Mouse (Mus musculus) CH12.LX (cell line): ENCODE results near the gene Ngef. TPM values are rescaled to one million over a fixed set of nuclear protein-coding genes. Genes with fewer than 3 reads are reported as not detected.
A peak's percentile ranks its signal among the peaks of the same experiment; 100 is the strongest.

Experiments used
- DNase-seq: peaks from one replicate; pipeline ENCODE4 v3.0.0-alpha.2; 2013; ENCODE audit errors: extremely low read depth
- H3K27ac ChIP-seq: 2 replicates; pipeline ENCODE4 v1.5.1; 2012; ENCODE audit warnings: low read depth, mild to moderate bottlenecking, control low read depth, moderate library complexity; ENCODE audit not compliant: insufficient read depth
- H3K27me3 ChIP-seq: replicated peaks from 2 replicates; pipeline ENCODE3; 2012; ENCODE audit warnings: inconsistent platforms
- H3K36me3 ChIP-seq, 2 experiments: replicated peaks in 1 of 2; 2 replicates each; pipeline versions ENCODE3 to v1.6.1; 2012; ENCODE audit warnings: inconsistent platforms in 1 of 2, low read length in 1 of 2, mild to moderate bottlenecking in 1 of 2, mixed read lengths in 1 of 2, moderate library complexity in 1 of 2; ENCODE audit not compliant: control insufficient read depth in 1 of 2, insufficient read depth in 1 of 2
- H3K4me1 ChIP-seq, 2 experiments: 2 replicates each; pipeline ENCODE4 v1.6.1; 2012; ENCODE audit warnings: inconsistent platforms in 1 of 2, moderate library complexity in 1 of 2; ENCODE audit not compliant: insufficient read depth in 2 of 2, control insufficient read depth in 1 of 2
- H3K4me2 ChIP-seq: 2 replicates; pipeline ENCODE4 v1.6.1; 2012; ENCODE audit warnings: low read depth, mild to moderate bottlenecking, control low read depth; ENCODE audit not compliant: poor library complexity, insufficient read depth, severe bottlenecking
- H3K4me3 ChIP-seq, 3 experiments: fragments of 150-350 bp in 1 of 3; sonication (generic) in 1 of 3; replicated peaks in 1 of 3; 2 replicates each; pipeline versions ENCODE3 to v1.5.1; 2011 to 2012; ENCODE audit warnings: low read depth in 2 of 3, low read length in 2 of 3, mild to moderate bottlenecking in 2 of 3, moderate library complexity in 2 of 3, control low read depth in 1 of 3, improper control_type of control experiment in 1 of 3, inconsistent platforms in 1 of 3, mixed read lengths in 1 of 3; ENCODE audit not compliant: poor library complexity in 1 of 3
- H3K79me2 ChIP-seq: replicated peaks from 2 replicates; pipeline ENCODE4 v1.6.1; 2012; ENCODE audit warnings: mild to moderate bottlenecking, moderate library complexity; ENCODE audit not compliant: control insufficient read depth, poor library complexity, insufficient read depth, severe bottlenecking; ENCODE audit errors: extremely low read depth
- H3K9ac ChIP-seq: 2 replicates; pipeline ENCODE4 v1.6.1; 2012; ENCODE audit warnings: low read depth, mild to moderate bottlenecking, control low read depth, moderate library complexity; ENCODE audit not compliant: insufficient read depth
- H3K9me3 ChIP-seq: replicated peaks from 2 replicates; pipeline ENCODE3; 2012; ENCODE audit warnings: low read length, inconsistent platforms, mixed read lengths
- EP300 ChIP-seq: IDR thresholded peaks from 2 replicates; pipeline ENCODE4 v1.6.1; 2011; ENCODE audit warnings: low read length, improper control_type of control experiment
- IRF4 ChIP-seq: IDR thresholded peaks from 2 replicates; pipeline ENCODE4 v1.6.1; 2014; ENCODE audit warnings: low read depth, mild to moderate bottlenecking, inconsistent platforms, low read length, improper control_type of control experiment
- JUN ChIP-seq: IDR thresholded peaks from 2 replicates; pipeline ENCODE4 v1.6.1; 2011; ENCODE audit warnings: low read depth, mild to moderate bottlenecking, low read length, improper control_type of control experiment, moderate library complexity; ENCODE audit not compliant: insufficient read depth
- JUND ChIP-seq: conservative IDR thresholded peaks from 2 replicates; pipeline ENCODE4 v1.6.1; 2011; ENCODE audit warnings: low read depth, low read length, improper control_type of control experiment
- NELFE ChIP-seq: IDR thresholded peaks from 2 replicates; pipeline ENCODE4 v1.6.1; 2011; ENCODE audit warnings: low read depth, low read length, improper control_type of control experiment
- TBP ChIP-seq: conservative IDR thresholded peaks from 2 replicates; pipeline ENCODE4 v1.6.1; 2011; ENCODE audit warnings: low read depth, low read length, improper control_type of control experiment
- ZMIZ1 ChIP-seq: IDR thresholded peaks from 2 replicates; pipeline ENCODE4 v1.6.1; 2012; ENCODE audit warnings: low read depth, mild to moderate bottlenecking, inconsistent platforms, low read length, improper control_type of control experiment
- dilution Hi-C: fragments of 300-500 bp; cut with MboI; formaldehyde crosslinking; loops from 2 replicates; pipeline ENCODE4 v1.14.3; 2020; ENCODE audit warnings: low sequenced_read_pairs; ENCODE audit not compliant: extremely low pct_unique_long_range_greater_than_20kb, extremely low pct_ligation_motif_present
- in situ Hi-C: fragments of 300-500 bp; cut with MboI; formaldehyde crosslinking; loops from 3 replicates; pipeline ENCODE4 v1.14.3; 2019; ENCODE audit warnings: low sequenced_read_pairs, low pct_ligation_motif_present, low pct_unique_long_range_greater_than_20kb, mixed read lengths
- polyA plus RNA-seq: library from polyadenylated mRNA; unstranded; fragments of >175 nt; gene quantifications from 2 replicates; pipeline ENCODE4 v1.2.1, GENCODE M21; 2012; ENCODE audit warnings: low read depth; ENCODE audit not compliant: insufficient read length
- total RNA-seq, 2 experiments: library from RNA; depleted of rRNA; stranded (reverse); fragments of 300-350 nt in 1 of 2; fragments of >200 nt in 1 of 2; gene quantifications; 2 replicates each; pipeline ENCODE4 v1.2.3; 2012 to 2014

Gene Ngef
- total and polyA plus RNA-seq, 3 experiments, result not detected

- Histone ChIP-seq H3K27ac (no peak overlapping the region), H3K4me1 (no peaks in the 10 kb centered on the region), H3K9me3 (no peaks in the 10 kb centered on the region), H3K9ac (no peak overlapping the region), H3K79me2 (0 out of 2 replicates have a peak, but pooled peaks cover 2% of the 10 kb centered on the region), H3K4me3 (no peak overlapping the region), H3K27me3 (no peaks in the 10 kb centered on the region), H3K36me3 (peaks cover 69 to 91% of the 10 kb centered on the region in 2 experiments), H3K4me2 (no peak overlapping the region)
- TF ChIP-seq NELFE (no peak), TBP (no peak)
- DNase-seq, result no peak
- dilution Hi-C loops (no loop called here), in situ Hi-C loops (no loop called here)
Measured at GRCm38 (mm10) chr1:87436583-87436982, 137.1 kb downstream of the Ngef start.

- no peak overlapping the region for H3K9ac ChIP-seq
- TF ChIP-seq JUND, result peak; percentile 80
- no peak for TF ChIP-seq ZMIZ1
- peak; percentile 59 for TF ChIP-seq EP300
- peak; percentile 70 for TF ChIP-seq IRF4
- TF ChIP-seq JUN, result 0 out of 2 replicates have a peak, but pooled peaks have one; percentile 17
- TF ChIP-seq, all 38 proteins: peak for 4
- dilution Hi-C loops (no loop called here), in situ Hi-C loops (no loop called here)
- H3K4me2 ChIP-seq, result no peak overlapping the region
- H3K27ac ChIP-seq, result no peak overlapping the region
- no peaks in the 10 kb centered on the region for H3K27me3 ChIP-seq
- no peak for DNase-seq
- no peaks in the 10 kb centered on the region for H3K4me1 ChIP-seq
- no peaks in the 10 kb centered on the region for H3K9me3 ChIP-seq
- no peak overlapping the region for H3K4me3 ChIP-seq
- peaks cover 68 to 91% of the 10 kb centered on the region in 2 experiments for H3K36me3 ChIP-seq
- no peaks in the 10 kb centered on the region for H3K79me2 ChIP-seq
Measured at GRCm38 (mm10) chr1:87435125-87435524, 138.5 kb downstream of the Ngef start.

Other genes starting within 250 kb of the Ngef start
- 74.7 and 93.5 TPM in 2 replicates for gene Gigyf2, start 246.9 kb downstream of the Ngef start, total RNA-seq (2012; rRNA removed)
- gene Gigyf2, start 246.9 kb downstream of the Ngef start, total RNA-seq (2014; rRNA removed), result 84.5 and 87.3 TPM in 2 replicates
- 156 and 173 TPM in 2 replicates for gene Gigyf2, start 246.9 kb downstream of the Ngef start, polyA plus RNA-seq
- 0.17 and 0.30 TPM in 2 replicates for gene Kcnj13, start 179.1 kb downstream of the Ngef start, total RNA-seq (2012; rRNA removed)
- not detected in 2 replicates for gene Kcnj13, start 179.1 kb downstream of the Ngef start, total RNA-seq (2014; rRNA removed)
- not detected in 2 replicates for gene Kcnj13, start 179.1 kb downstream of the Ngef start, polyA plus RNA-seq
- gene Snorc, start 103.6 kb downstream of the Ngef start, total RNA-seq (2012; rRNA removed), result not detected in 2 replicates
- not detected in 2 replicates for gene Snorc, start 103.6 kb downstream of the Ngef start, total RNA-seq (2014; rRNA removed)
- not detected in 2 replicates for gene Snorc, start 103.6 kb downstream of the Ngef start, polyA plus RNA-seq
- not detected in 2 replicates for gene Neu2, start 64.0 kb downstream of the Ngef start, total RNA-seq (2012; rRNA removed)
- gene Neu2, start 64.0 kb downstream of the Ngef start, total RNA-seq (2014; rRNA removed), result not detected in 2 replicates
- not detected in 2 replicates for gene Neu2, start 64.0 kb downstream of the Ngef start, polyA plus RNA-seq
- gene Inpp5d, start 46.4 kb upstream of the Ngef start, total RNA-seq (2012; rRNA removed), result 80.9 and 97.1 TPM in 2 replicates
- gene Inpp5d, start 46.4 kb upstream of the Ngef start, total RNA-seq (2014; rRNA removed), result 106 and 112 TPM in 2 replicates
- 109 TPM in 2 replicates for gene Inpp5d, start 46.4 kb upstream of the Ngef start, polyA plus RNA-seq
- 19.9 and 22.9 TPM in 2 replicates for gene Atg16l1, start 182.0 kb upstream of the Ngef start, total RNA-seq (2012; rRNA removed)
- gene Atg16l1, start 182.0 kb upstream of the Ngef start, total RNA-seq (2014; rRNA removed), result 19.9 and 23.6 TPM in 2 replicates
- 20.6 and 21.6 TPM in 2 replicates for gene Atg16l1, start 182.0 kb upstream of the Ngef start, polyA plus RNA-seq
- 1.0 and 2.5 TPM in 2 replicates for gene Sag, start 229.8 kb upstream of the Ngef start, total RNA-seq (2012; rRNA removed)
- gene Sag, start 229.8 kb upstream of the Ngef start, total RNA-seq (2014; rRNA removed), result 0.19 TPM in 1 of 2 replicates, not detected in the other
- 0.45 and 2.0 TPM in 2 replicates for gene Sag, start 229.8 kb upstream of the Ngef start, polyA plus RNA-seq